ENCODE assay signal across 12 mouse cellular contexts in the genomic region with DNA sequence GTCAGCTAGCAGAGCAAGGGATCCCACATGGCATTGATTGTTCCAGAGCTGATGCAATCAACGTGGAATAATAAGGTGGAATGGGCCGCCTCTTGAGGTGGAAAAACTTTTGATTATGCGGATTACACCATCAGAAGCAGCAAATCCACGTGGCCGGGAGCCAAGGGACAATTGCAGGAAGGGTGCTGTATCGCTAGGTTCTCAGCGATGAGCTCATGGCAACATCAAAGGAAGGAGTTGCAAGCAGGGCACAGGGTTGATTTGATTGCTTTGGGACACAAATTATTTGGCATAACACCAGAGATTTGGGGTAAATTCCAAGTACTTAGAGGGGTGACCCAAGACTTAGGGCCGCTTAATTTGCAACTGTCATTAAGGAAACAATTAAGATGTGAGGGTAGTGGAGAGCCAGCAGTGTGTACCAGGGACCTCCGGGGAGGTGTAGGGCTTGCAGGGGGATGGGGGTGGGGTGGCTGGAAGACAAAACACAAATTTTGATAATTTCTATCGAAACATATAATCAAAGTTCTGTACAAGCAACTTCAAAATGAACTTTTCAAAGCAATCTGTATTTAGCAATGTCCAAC.
DNase-seq lines count a peak whose midpoint lies in the region; ATAC-seq and TF ChIP-seq lines count a peak whose summit lies in the region.
"Had no signal": no experiment of that assay in that cellular context is flagged by ENCODE, and none has a peak within 500 bp of the region (broad histone marks: within the 10 kb centered on the region; RNA-seq: fewer than 3 reads in every experiment).

No protein-coding gene starts in this region.

- TF ChIP-seq CTCF in lung, postnatal 0 days (IDR thresholded peaks at IDR 0.05): no peak
- TF ChIP-seq CTCF in lung, adult 2 months (IDR thresholded peaks at IDR 0.05; ENCODE audit: insufficient read depth, low read length): no peak

- DNase-seq in embryo, embryonic 11 days: peak; percentile 8
- DNase-seq in embryo, embryonic 10.5 days (ENCODE audit: low spot score): no peak
- peak; percentile 36 for DNase-seq in lung, postnatal 0 days (ENCODE audit: low spot score)
- no peak for DNase-seq in lung, adult 2 months
- peak; percentile 24 for DNase-seq in embryonic facial prominence, embryonic 10.5 days (ENCODE audit: low spot score)
- peak; percentile 6 for DNase-seq in gastrocnemius, postnatal 25 days
- no peak for DNase-seq in layer of hippocampus, adult 8-10 months (ENCODE audit: low spot score in 2 of 2)
- DNase-seq in spleen, postnatal 4 days (ENCODE audit: low spot score in 2 of 2): no peak
- DNase-seq: layer of hippocampus, adult 9-11 months; thymus, postnatal 25 days had no signal

- no peak overlapping the region for H3K4me2 ChIP-seq in lung, postnatal 0 days (replicated peaks; ENCODE audit: low read depth, low read length)
- H3K4me2 ChIP-seq: intestine, embryonic 15.5 days; limb, embryonic 12.5 days had no signal

- H3K27me3 ChIP-seq in lung, postnatal 0 days (replicated peaks; ENCODE audit: insufficient read depth, low read length): no peaks in the 10 kb centered on the region
- H3K27me3 ChIP-seq in embryonic facial prominence, embryonic 10.5 days (replicated peaks; ENCODE audit: low read depth, poor library complexity, severe bottlenecking): no peaks in the 10 kb centered on the region
- H3K27me3 ChIP-seq: intestine, embryonic 15.5 days; limb, embryonic 12.5 days had no signal

- 51% methylated on average over 10 of the region's 10 CpGs for WGBS in lung, postnatal 0 days
- WGBS in lung, adult 2 months: 38% methylated on average over 10 of the region's 10 CpGs
- 60% methylated on average over 10 of the region's 10 CpGs for WGBS in embryonic facial prominence, embryonic 10.5 days

- no peaks in the 10 kb centered on the region for H3K36me3 ChIP-seq in lung, postnatal 0 days (ENCODE audit: insufficient read depth, low read length)
- H3K36me3 ChIP-seq in embryonic facial prominence, embryonic 10.5 days (replicated peaks): no peaks in the 10 kb centered on the region
- H3K36me3 ChIP-seq: intestine, embryonic 15.5 days; limb, embryonic 12.5 days had no signal

- no peaks in the 10 kb centered on the region for H3K4me1 ChIP-seq in lung, postnatal 0 days (ENCODE audit: insufficient read depth, low read depth, low read length)
- no peaks in the 10 kb centered on the region for H3K4me1 ChIP-seq in lung, adult 2 months (ENCODE audit: control insufficient read depth, insufficient read depth, low read length)
- H3K4me1 ChIP-seq in embryonic facial prominence, embryonic 10.5 days: peaks cover 8% of the 10 kb centered on the region; the same call in 1 of the 2 replicates
- H3K4me1 ChIP-seq: intestine, embryonic 15.5 days had no signal

- 0 out of 2 replicates have a peak, but pooled peaks have one; percentile 25 for ATAC-seq in lung, postnatal 0 days
- ATAC-seq: intestine, embryonic 15.5 days had no signal

- H3K4me3 ChIP-seq in lung, postnatal 0 days (ENCODE audit: low read depth, low read length): no peak overlapping the region
- no peak overlapping the region for H3K4me3 ChIP-seq in lung, adult 2 months (replicated peaks; ENCODE audit: extremely low read depth, low read depth, low read length)
- no peak overlapping the region for H3K4me3 ChIP-seq in embryonic facial prominence, embryonic 10.5 days
- H3K4me3 ChIP-seq: intestine, embryonic 15.5 days; limb, embryonic 12.5 days had no signal

- no peak overlapping the region for H3K27ac ChIP-seq in lung, postnatal 0 days (ENCODE audit: low read length)
- no peak overlapping the region for H3K27ac ChIP-seq in embryonic facial prominence, embryonic 10.5 days (replicated peaks)
- H3K27ac ChIP-seq: intestine, embryonic 15.5 days; limb, embryonic 12.5 days had no signal

- TF ChIP-seq POLR2A in lung, adult 2 months (IDR thresholded peaks at IDR 0.05; ENCODE audit: borderline replicate concordance, extremely low read depth, low read depth, low read length): no peak

- H3K9me3 ChIP-seq in lung, postnatal 0 days (ENCODE audit: low read length): no peaks in the 10 kb centered on the region
- no peaks in the 10 kb centered on the region for H3K9me3 ChIP-seq in embryonic facial prominence, embryonic 10.5 days
- H3K9me3 ChIP-seq: intestine, embryonic 15.5 days; limb, embryonic 12.5 days had no signal

- TF ChIP-seq EP300 in lung, postnatal 0 days (IDR thresholded peaks at IDR 0.05): 0 out of 2 replicates have a peak, but pooled peaks have one; percentile 20

- H3K9ac ChIP-seq in lung, postnatal 0 days (replicated peaks; ENCODE audit: low read depth): no peak overlapping the region
- H3K9ac ChIP-seq: intestine, embryonic 15.5 days; limb, embryonic 12.5 days had no signal

Comparison
In these comparisons a context has a peak if more than half of its experiments do, and no peak if none do; other contexts are left out.
1. DNase-seq: peak in embryo, embryonic 11 days (single experiment), lung, postnatal 0 days (single experiment), embryonic facial prominence, embryonic 10.5 days (single experiment) and gastrocnemius, postnatal 25 days (single experiment); none in embryo, embryonic 10.5 days (single experiment), lung, adult 2 months (single experiment), layer of hippocampus, adult 8-10 months (0 of 2) and spleen, postnatal 4 days (0 of 2).